Mouse (Mus musculus): ENCODE measurements around the gene Map3k11. TPM values are rescaled to one million over a fixed set of nuclear protein-coding genes. Genes with fewer than 3 reads are reported as not detected.

Map3k11 gene
- polyA plus RNA-seq, 1 experiment from 2014 or later, result 18.2 TPM

GRCm38 (mm10) chr19:5653969-5654719 lies 34.4 kb upstream of the Map3k11 start:
- Histone ChIP-seq H3K9me3 (no peaks in the 10 kb centered on the region), H3K36me3 (peaks cover 40% of the 10 kb centered on the region), H3K4me3 (peak overlapping the region; percentile 48), H3K4me1 (peaks cover 25% of the 10 kb centered on the region), H3K27ac (no peak overlapping the region), H3K4me2 (replicated peaks) (peak overlapping the region; percentile 82), H3K9ac (peak overlapping the region; percentile 60), H3K27me3 (peaks cover 31% of the 10 kb centered on the region)
- WGBS, result 5% methylated on average over 61 of the region's 62 CpGs
- peak; percentile 38; the same call in 1 of the 2 replicates for ATAC-seq (ENCODE audit: low FRiP score, low read depth)

- peaks cover 46% of the 10 kb centered on the region for H3K36me3 ChIP-seq
Measured at GRCm38 (mm10) chr19:5654720-5655298, 33.7 kb upstream of the Map3k11 start.

DNA sequence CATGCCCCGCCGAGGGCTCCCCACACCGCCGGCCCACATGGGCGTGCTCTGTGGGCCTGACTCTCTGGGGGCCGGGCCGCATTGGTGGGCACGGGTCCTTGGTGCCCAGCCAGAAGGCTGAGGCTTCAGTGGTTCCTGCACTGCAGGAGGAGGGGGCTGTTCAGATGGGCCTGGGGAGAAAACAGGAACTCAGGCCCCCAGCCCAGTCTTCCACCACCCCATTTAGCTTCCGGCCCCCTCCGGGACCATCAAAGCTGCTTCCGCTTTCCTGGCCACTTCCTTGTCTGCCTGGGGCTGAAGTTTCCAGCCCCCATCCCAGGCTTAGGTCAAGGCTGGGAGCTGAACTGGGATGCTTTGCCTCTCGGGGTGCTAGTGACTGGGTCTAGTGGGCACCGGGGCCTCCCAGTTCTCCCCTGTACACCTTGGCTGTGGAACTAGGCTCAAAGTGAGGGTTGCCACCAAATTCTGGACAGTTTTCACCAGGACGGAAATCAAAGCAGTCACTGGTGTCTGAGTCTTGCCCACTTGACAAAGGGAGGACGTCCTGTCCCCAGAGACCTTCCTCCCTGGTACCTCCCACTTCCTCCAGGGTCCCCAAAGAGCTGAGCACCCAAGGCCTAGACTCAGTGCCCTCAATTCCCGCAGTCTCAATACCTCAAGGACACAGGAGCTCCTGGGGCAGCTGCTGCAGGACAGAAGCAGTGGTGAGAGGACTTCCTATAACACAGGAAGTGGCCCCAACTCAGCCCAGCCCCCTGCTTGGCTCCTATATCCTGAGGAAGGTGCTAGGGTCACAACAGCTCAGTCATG lies 27.4 kb upstream of the Map3k11 start:
- H3K9me3 ChIP-seq, result no peaks in the 10 kb centered on the region
- H3K9ac ChIP-seq, result peak overlapping the region; percentile 48; the same call in 1 of the 2 replicates
- peaks cover 36% of the 10 kb centered on the region for H3K4me1 ChIP-seq
- peak overlapping the region; percentile 14 for H3K4me3 ChIP-seq
- peak overlapping the region; percentile 74 for H3K4me2 ChIP-seq (replicated peaks)
- 0 out of 2 replicates have a peak overlapping the region, but pooled peaks have one; percentile 0 for H3K27ac ChIP-seq
- H3K27me3 ChIP-seq, result peaks cover 3% of the 10 kb centered on the region; the same call in 1 of the 2 replicates
- peaks cover 43% of the 10 kb centered on the region for H3K36me3 ChIP-seq
- WGBS, result 82% methylated on average over 16 of the region's 16 CpGs
- no peak for ATAC-seq (ENCODE audit: low FRiP score, low read depth)

More at GRCm38 (mm10) chr19:5654720-5655298, 33.7 kb upstream of the Map3k11 start:
- Histone ChIP-seq H3K9ac (peak overlapping the region; percentile 60), H3K27me3 (peaks cover 31% of the 10 kb centered on the region), H3K4me2 (replicated peaks) (peak overlapping the region; percentile 82), H3K4me1 (peaks cover 22% of the 10 kb centered on the region), H3K27ac (no peak overlapping the region), H3K9me3 (no peaks in the 10 kb centered on the region), H3K4me3 (peak overlapping the region; percentile 48)
- 10% methylated on average over 43 of the region's 43 CpGs for WGBS
- ATAC-seq (ENCODE audit: low FRiP score, low read depth), result 0 out of 2 replicates have a peak, but pooled peaks have one; percentile 5

DNA sequence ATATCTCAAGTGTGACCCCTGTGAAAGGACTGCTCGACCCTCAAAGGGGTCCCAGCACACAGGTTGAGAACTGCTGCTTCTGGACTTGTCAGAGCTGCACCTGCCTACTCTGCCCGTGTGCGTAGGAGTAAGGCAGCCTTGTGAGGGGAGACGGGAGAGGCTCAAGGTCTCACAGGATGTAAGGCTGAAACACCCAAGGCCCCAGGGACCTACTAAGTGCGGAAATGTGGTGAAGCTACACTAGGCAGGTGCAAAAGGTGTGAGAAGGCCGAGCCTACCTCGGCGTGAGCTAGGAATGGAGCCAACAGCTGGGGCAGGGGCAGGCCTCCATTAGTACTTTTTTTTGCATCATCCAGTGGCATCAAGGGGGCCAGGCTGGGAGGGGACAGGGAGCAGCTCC lies 26.2 kb upstream of the Map3k11 start:
- peak overlapping the region; percentile 66 for H3K9ac ChIP-seq

DNA sequence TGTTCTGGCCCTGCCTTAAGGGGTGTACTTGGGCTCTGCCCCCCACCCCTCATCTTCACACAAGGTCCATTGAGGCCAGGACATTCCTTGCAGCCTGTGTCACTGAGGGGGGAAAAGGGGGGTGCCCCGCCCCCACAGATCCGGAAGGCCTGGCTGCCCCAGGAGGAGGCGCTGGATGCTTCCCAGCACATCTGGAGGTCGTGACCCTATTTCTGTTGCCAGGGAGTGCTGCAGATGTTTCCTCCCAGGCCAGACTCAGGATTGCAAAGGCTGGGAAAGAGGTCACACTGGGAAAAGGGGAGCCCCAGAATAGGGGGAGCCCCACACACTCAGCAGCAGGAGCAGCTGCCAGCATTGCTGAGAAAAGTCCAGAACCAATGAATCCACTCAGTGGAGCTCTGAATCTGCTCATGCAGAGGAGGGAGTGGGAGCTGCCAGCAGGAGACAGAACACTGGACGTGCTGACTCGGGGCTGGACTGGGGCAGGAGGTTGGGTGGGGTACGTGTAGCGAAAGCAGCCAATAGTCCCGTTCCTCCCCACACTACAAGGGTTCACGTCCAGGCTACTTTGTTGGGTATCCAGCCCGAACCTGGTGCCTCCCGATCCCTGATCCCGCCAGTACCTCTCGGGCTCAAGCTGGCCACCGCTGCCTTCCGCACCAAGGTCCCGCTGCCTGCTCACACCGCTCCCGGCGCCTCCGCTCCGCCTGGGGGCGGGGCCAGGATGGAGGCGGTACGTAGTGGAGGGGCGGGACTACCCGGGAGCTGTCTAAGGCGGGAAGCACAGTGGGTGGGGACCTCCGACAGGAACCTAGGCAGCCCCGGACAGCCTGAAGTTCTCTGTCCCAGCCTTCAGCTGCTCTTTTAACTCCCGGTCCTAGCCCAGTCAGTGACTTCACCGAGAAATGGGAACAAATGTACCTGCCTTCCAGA lies 25.3 kb upstream of the Map3k11 start, which contains the start of gene Sipa1:
Sipa1 (minus strand) TSS at position 727 of the 933 bp plus-strand sequence.
- Histone ChIP-seq H3K4me1 (peaks cover 36% of the 10 kb centered on the region), H3K4me2 (replicated peaks) (peak within 1 kb of the TSS; percentile 74), H3K27me3 (no peaks in the 10 kb centered on the region), H3K27ac (peak within 1 kb of the TSS; percentile 88), H3K4me3 (peak within 1 kb of the TSS; percentile 52), H3K9me3 (no peaks in the 10 kb centered on the region), H3K9ac (peak within 1 kb of the TSS; percentile 66), H3K36me3 (peaks cover 59% of the 10 kb centered on the region)
- ATAC-seq (ENCODE audit: low FRiP score, low read depth), result peak; percentile 94
- WGBS, result under 1% methylated on average over 32 of the region's 32 CpGs

More for the DNA sequence above, 26.2 kb upstream of the Map3k11 start:
- H3K9me3 ChIP-seq, result no peaks in the 10 kb centered on the region
- 61% methylated on average over 8 of the region's 8 CpGs for WGBS
- H3K4me2 ChIP-seq (replicated peaks), result peak overlapping the region; percentile 74
- no peaks in the 10 kb centered on the region for H3K27me3 ChIP-seq
- H3K27ac ChIP-seq, result peak overlapping the region; percentile 88
- peaks cover 50% of the 10 kb centered on the region for H3K36me3 ChIP-seq
- H3K4me1 ChIP-seq, result peaks cover 36% of the 10 kb centered on the region
- ATAC-seq (ENCODE audit: low FRiP score, low read depth), result no peak
- H3K4me3 ChIP-seq, result peak overlapping the region; percentile 52

- 93% methylated on average over 10 of the region's 10 CpGs for WGBS
- Histone ChIP-seq H3K9me3 (no peaks in the 10 kb centered on the region), H3K4me2 (replicated peaks) (no peak overlapping the region), H3K36me3 (peaks cover 62% of the 10 kb centered on the region), H3K9ac (peak overlapping the region; percentile 13; the same call in 1 of the 2 replicates), H3K27ac (no peak overlapping the region), H3K4me1 (peaks cover 36% of the 10 kb centered on the region), H3K4me3 (no peak overlapping the region), H3K27me3 (no peaks in the 10 kb centered on the region)
- no peak for ATAC-seq (ENCODE audit: low FRiP score, low read depth)
Measured at GRCm38 (mm10) chr19:5664669-5665257, 23.8 kb upstream of the Map3k11 start.

DNA sequence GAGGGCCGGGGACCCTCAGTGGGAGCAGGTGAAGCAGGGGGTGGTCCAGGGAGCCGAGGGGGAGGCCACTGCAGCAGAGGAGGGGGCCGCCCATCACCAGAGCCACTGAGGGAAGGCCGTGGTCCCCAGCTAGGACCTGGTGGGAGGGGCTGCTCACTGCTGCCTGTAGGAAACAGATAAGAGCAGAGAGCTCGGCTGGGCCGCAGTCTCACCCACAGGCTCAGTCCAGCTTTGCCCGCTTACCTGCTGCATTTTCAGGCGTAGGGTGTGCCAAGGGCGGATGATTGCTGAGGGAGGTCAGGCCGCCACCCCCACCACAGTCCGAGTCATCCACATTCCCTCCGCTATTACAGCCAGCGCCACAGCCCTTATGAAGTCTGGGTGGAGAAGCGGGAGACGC lies 23.1 kb upstream of the Map3k11 start:
- no peaks in the 10 kb centered on the region for H3K27me3 ChIP-seq
- no peaks in the 10 kb centered on the region for H3K9me3 ChIP-seq
- H3K27ac ChIP-seq, result no peak overlapping the region
- no peak overlapping the region; the same call in 1 of the 2 replicates for H3K9ac ChIP-seq
- peaks cover 62% of the 10 kb centered on the region for H3K36me3 ChIP-seq
- H3K4me3 ChIP-seq, result no peak overlapping the region
- ATAC-seq (ENCODE audit: low FRiP score, low read depth), result no peak
- peaks cover 34% of the 10 kb centered on the region for H3K4me1 ChIP-seq
- 91% methylated on average over 15 of the region's 15 CpGs for WGBS
- H3K4me2 ChIP-seq (replicated peaks), result no peak overlapping the region

DNA sequence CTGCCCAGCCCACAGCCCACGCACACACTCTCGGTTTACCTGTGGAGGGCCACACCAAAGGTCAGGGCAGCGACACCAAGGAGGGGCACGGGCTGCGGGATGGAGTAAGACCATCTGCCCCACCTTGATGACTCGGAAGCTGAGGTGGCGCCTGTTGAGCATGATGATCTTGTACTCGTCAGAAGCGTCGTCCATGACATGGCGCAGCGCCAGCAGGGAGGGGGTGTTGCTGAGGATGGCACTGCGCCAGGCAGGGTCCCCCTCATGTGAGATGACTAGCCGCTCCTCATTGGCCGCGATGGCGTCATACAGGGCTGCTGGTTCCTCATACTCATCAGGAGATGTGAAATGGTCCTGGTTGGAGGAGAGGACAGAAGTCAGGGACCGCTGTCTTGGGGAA lies 22.2 kb upstream of the Map3k11 start:
- H3K27ac ChIP-seq, result no peak overlapping the region
- 94% methylated on average over 18 of the region's 18 CpGs for WGBS
- H3K9me3 ChIP-seq, result no peaks in the 10 kb centered on the region
- H3K27me3 ChIP-seq, result no peaks in the 10 kb centered on the region
- ATAC-seq (ENCODE audit: low FRiP score, low read depth), result no peak
- H3K36me3 ChIP-seq, result peaks cover 71% of the 10 kb centered on the region
- H3K4me3 ChIP-seq, result no peak overlapping the region
- H3K4me1 ChIP-seq, result peaks cover 29% of the 10 kb centered on the region
- H3K9ac ChIP-seq, result no peak overlapping the region
- H3K4me2 ChIP-seq (replicated peaks), result no peak overlapping the region

- peaks cover 91% of the 10 kb centered on the region for H3K36me3 ChIP-seq
Measured at GRCm38 (mm10) chr19:5668372-5668771, 20.2 kb upstream of the Map3k11 start.

DNA sequence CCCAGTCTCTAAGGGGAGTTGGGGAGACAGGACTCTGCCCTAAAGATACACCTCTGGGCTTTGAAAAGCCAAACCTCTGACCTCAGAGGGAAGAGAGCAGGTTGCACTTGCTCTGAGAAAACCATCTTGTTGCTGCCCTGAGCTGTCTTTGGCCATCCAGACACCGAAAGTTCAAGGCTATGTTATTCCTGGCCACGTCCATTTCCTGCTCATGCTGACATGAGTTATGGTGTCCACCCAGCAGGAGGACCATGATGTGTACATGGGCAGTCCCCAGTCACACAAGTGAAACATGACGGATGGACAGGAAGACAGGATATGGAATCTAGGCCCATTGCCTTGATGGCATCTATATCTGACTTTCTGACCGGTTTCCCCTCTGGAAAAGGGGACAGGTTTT lies 8.1 kb upstream of the Map3k11 start:
- no peak for ATAC-seq (ENCODE audit: low FRiP score, low read depth)
- Histone ChIP-seq H3K4me2 (replicated peaks) (no peak overlapping the region), H3K27me3 (no peaks in the 10 kb centered on the region), H3K4me3 (no peak overlapping the region), H3K9me3 (no peaks in the 10 kb centered on the region), H3K4me1 (no peaks in the 10 kb centered on the region), H3K27ac (no peak overlapping the region), H3K36me3 (peaks cover 96% of the 10 kb centered on the region), H3K9ac (no peak overlapping the region)
- WGBS, result 78% methylated on average over 4 of the region's 4 CpGs

More at GRCm38 (mm10) chr19:5668372-5668771, 20.2 kb upstream of the Map3k11 start:
- Histone ChIP-seq H3K27me3 (no peaks in the 10 kb centered on the region), H3K27ac (no peak overlapping the region), H3K9me3 (no peaks in the 10 kb centered on the region), H3K4me3 (no peak overlapping the region), H3K4me2 (replicated peaks) (no peak overlapping the region), H3K9ac (no peak overlapping the region), H3K4me1 (peaks cover 10% of the 10 kb centered on the region)
- ATAC-seq (ENCODE audit: low FRiP score, low read depth), result no peak
- 89% methylated on average over 4 of the region's 4 CpGs for WGBS

GRCm38 (mm10) chr19:5684236-5684635 lies 4.3 kb upstream of the Map3k11 start:
- H3K27me3 ChIP-seq, result no peaks in the 10 kb centered on the region
- no peak overlapping the region for H3K9ac ChIP-seq
- H3K4me1 ChIP-seq, result peaks cover 12% of the 10 kb centered on the region
- H3K9me3 ChIP-seq, result no peaks in the 10 kb centered on the region
- H3K36me3 ChIP-seq, result peaks cover 74% of the 10 kb centered on the region
- no peak overlapping the region for H3K4me3 ChIP-seq
- 86% methylated on average over 12 of the region's 12 CpGs for WGBS
- H3K4me2 ChIP-seq (replicated peaks), result no peak overlapping the region
- ATAC-seq (ENCODE audit: low FRiP score, low read depth), result no peak
- H3K27ac ChIP-seq, result no peak overlapping the region

All from limb, embryonic 13.5 days (tissue).